Mouse (Mus musculus) left cerebral cortex, postnatal 14 days (tissue): Measurements from ENCODE around the gene Mypn. TPM values are rescaled to one million over a fixed set of nuclear protein-coding genes. Genes with fewer than 3 reads are reported as not detected.

ENCODE experiments used
- DNase-seq, 2 experiments: peaks; one replicate each; pipeline ENCODE4 v3.0.0; 2021 to 2022; ENCODE audit warnings: low spot score in 2 of 2, mixed read lengths in 1 of 2
- intact Hi-C: fragments of 180-260 bp; cut with DNase I; formaldehyde crosslinking; loops from one replicate; pipeline ENCODE4 v1.15.1; 2025
- total RNA-seq, 2 experiments: library from RNA; stranded (reverse); gene quantifications; 2 replicates each; pipeline ENCODE4 v1.2.3; 2021

Gene Mypn
- total RNA-seq, 2 experiments from 2014 or later = 4.9 to 5.0 TPM

- intact Hi-C loops = no loop called here
- DNase-seq = no peak
Observed at GRCm38 (mm10) chr10:63221081-63221783, 17.5 kb upstream of the Mypn start.

- intact Hi-C loops = no loop called here
- DNase-seq = no peak
Observed at GRCm38 (mm10) chr10:63208871-63209270, 5.1 kb upstream of the Mypn start.

- intact Hi-C loops = no loop called here
- no peak for DNase-seq
Observed at GRCm38 (mm10) chr10:63203002-63203401, 750 bp downstream of the Mypn start.

GRCm38 (mm10) chr10:63201534-63201933 lies 2.2 kb downstream of the Mypn start:
- intact Hi-C loops = no loop called here
- DNase-seq = no peak

- intact Hi-C loops = no loop called here
- no peak for DNase-seq
Observed at GRCm38 (mm10) chr10:63199008-63199407, 4.7 kb downstream of the Mypn start.

- DNase-seq = no peak
- intact Hi-C loops = no loop called here
Observed at GRCm38 (mm10) chr10:63192736-63193135, 11.0 kb downstream of the Mypn start.

- DNase-seq = no peak
- intact Hi-C loops = no loop called here
Observed at GRCm38 (mm10) chr10:63192276-63192675, 11.5 kb downstream of the Mypn start.

GRCm38 (mm10) chr10:63184451-63184850 lies 19.3 kb downstream of the Mypn start:
- intact Hi-C loops = no loop called here
- DNase-seq = no peak

GRCm38 (mm10) chr10:63182177-63182768 lies 21.5 kb downstream of the Mypn start:
- intact Hi-C loops = no loop called here
- DNase-seq = no peak

GRCm38 (mm10) chr10:63181166-63181565 lies 22.6 kb downstream of the Mypn start:
- intact Hi-C loops = no loop called here
- no peak for DNase-seq

GRCm38 (mm10) chr10:63179524-63179923 lies 24.2 kb downstream of the Mypn start:
- intact Hi-C loops = no loop called here
- DNase-seq = no peak

GRCm38 (mm10) chr10:63178318-63178717 lies 25.4 kb downstream of the Mypn start:
- no peak for DNase-seq
- intact Hi-C loops = no loop called here

GRCm38 (mm10) chr10:63177286-63178140 lies 26.2 kb downstream of the Mypn start:
- no peak for DNase-seq
- intact Hi-C loops = no loop called here

- no peak for DNase-seq
- intact Hi-C loops = no loop called here
Observed at GRCm38 (mm10) chr10:63176471-63176931, 27.3 kb downstream of the Mypn start.

GRCm38 (mm10) chr10:63172089-63172488 lies 31.7 kb downstream of the Mypn start:
- no peak for DNase-seq
- intact Hi-C loops = no loop called here

GRCm38 (mm10) chr10:63169503-63169902 lies 34.2 kb downstream of the Mypn start:
- DNase-seq = no peak
- intact Hi-C loops = no loop called here

- DNase-seq = no peak
- intact Hi-C loops = no loop called here
Observed at GRCm38 (mm10) chr10:63168124-63168523, 35.6 kb downstream of the Mypn start.

- DNase-seq = no peak
Observed at GRCm38 (mm10) chr10:63167241-63167995, 36.3 kb downstream of the Mypn start.

GRCm38 (mm10) chr10:63165752-63166412 lies 37.9 kb downstream of the Mypn start:
- no peak for DNase-seq
- intact Hi-C loops = no loop called here

More at GRCm38 (mm10) chr10:63167241-63167995, 36.3 kb downstream of the Mypn start:
- intact Hi-C loops = no loop called here
